Comparison of ENCODE assay signal across 9 mouse cellular contexts in genomic region chr6:64734441-64735320, GRCm38 (mm10). TPM values are rescaled to one million over a fixed set of nuclear protein-coding genes. Genes with fewer than 3 reads are reported as not detected.
DNase-seq lines count a peak whose midpoint lies in the region; ATAC-seq lines count a peak whose summit lies in the region.
"Had no signal": no experiment of that assay in that cellular context is flagged by ENCODE, and none has a peak within 500 bp of the region (broad histone marks: within the 10 kb centered on the region; RNA-seq: fewer than 3 reads in every experiment).

No protein-coding gene starts in this region.

- H3K36me3 ChIP-seq in midbrain, embryonic 11.5 days (ENCODE audit: control insufficient read depth, insufficient read depth, low read length), result no peaks in the 10 kb centered on the region
- H3K36me3 ChIP-seq: G1E had no signal

- peak; percentile 7 for DNase-seq in gastrocnemius, postnatal 10 days
- no peak for DNase-seq in gastrocnemius, postnatal 14 days
- DNase-seq in 3134 (ENCODE audit: extremely low read depth, insufficient read length, low spot score), result peak; percentile 2
- DNase-seq in embryo, embryonic 10 days (ENCODE audit: low spot score), result peak; percentile 51
- peak; percentile 96 for DNase-seq in midbrain, embryonic 11.5 days (ENCODE audit: low spot score, missing footprints)
- DNase-seq in thymus, postnatal 0 days (ENCODE audit: low spot score), result no peak
- no peak for DNase-seq in layer of hippocampus, adult 8-10 months (ENCODE audit: low spot score in 2 of 2)

- intact Hi-C loops in gastrocnemius, postnatal 14 days (cut with DNase I; ENCODE audit: low total_unique reads), result no loop called here

- H3K9ac ChIP-seq in midbrain, embryonic 11.5 days (ENCODE audit: low read length), result peak overlapping the region; percentile 29; the same call in 1 of the 2 replicates

- H3K4me3 ChIP-seq in midbrain, embryonic 11.5 days (ENCODE audit: low read depth, low read length), result peak overlapping the region; percentile 42

- peak; percentile 39 to 52; a peak in 3 of 4 replicates for ATAC-seq in hematopoietic stem cell, adult 5-6 weeks (replicated peaks in 1 of 2; ENCODE audit: insufficient read depth in 1 of 2, low FRiP score in 2 of 2, low TSS enrichment in 1 of 2, low read depth in 1 of 2, poor library complexity in 2 of 2, severe bottlenecking in 2 of 2)
- ATAC-seq in midbrain, embryonic 11.5 days (ENCODE audit: low FRiP score), result peak; percentile 78

- H3K4me2 ChIP-seq in midbrain, embryonic 11.5 days, result peak overlapping the region; percentile 79

- WGBS in midbrain, embryonic 11.5 days, result 1% methylated on average over 53 of the region's 54 CpGs

- H3K9me3 ChIP-seq in midbrain, embryonic 11.5 days (ENCODE audit: control insufficient read depth, low read length), result no peaks in the 10 kb centered on the region

- H3K27ac ChIP-seq in midbrain, embryonic 11.5 days (ENCODE audit: low read depth, low read length), result no peak overlapping the region

- peaks cover 4% of the 10 kb centered on the region for H3K4me1 ChIP-seq in midbrain, embryonic 11.5 days (ENCODE audit: control insufficient read depth, insufficient read depth, low read length)

- H3K27me3 ChIP-seq in midbrain, embryonic 11.5 days (ENCODE audit: control insufficient read depth, insufficient read depth, low read length), result peaks cover 66% of the 10 kb centered on the region

RNA-seq across cellular contexts. Expression of gene Atoh1, which starts 5.8 kb away (rescaled TPM):
- not detected for total RNA-seq in gastrocnemius, postnatal 10 days (2021)
- total RNA-seq in gastrocnemius, postnatal 14 days (2021), result not detected
- not detected in 2 replicates for total RNA-seq in hematopoietic stem cell, adult 5-6 weeks (2017)
- 0.97 and 1.4 TPM in 2 replicates for polyA plus RNA-seq in midbrain, embryonic 11.5 days (2014; fragmentation: Nextera tagmentation; extraction: Ambion mirVana)
- not detected in 2 replicates for polyA plus RNA-seq in thymus, postnatal 0 days (2015; fragmentation: Nextera tagmentation; extraction: Ambion mirVana)
- total RNA-seq in layer of hippocampus, adult 8-10 months (2022), result not detected
- total RNA-seq: G1E had no signal
- polyA plus RNA-seq: G1E had no signal

Comparison
In these comparisons a context has a peak if more than half of its experiments do, and no peak if none do; other contexts are left out.
1. DNase-seq: peak in gastrocnemius, postnatal 10 days (single experiment), 3134 (single experiment), embryo, embryonic 10 days (single experiment) and midbrain, embryonic 11.5 days (single experiment); none in gastrocnemius, postnatal 14 days (single experiment), thymus, postnatal 0 days (single experiment) and layer of hippocampus, adult 8-10 months (0 of 2).